Mouse (Mus musculus) megakaryocyte, embryonic 14.5 days (primary cell): ENCODE results near the gene Apobec4.

ENCODE experiments used
- FLI1 ChIP-seq: IDR thresholded peaks from 2 replicates; pipeline ENCODE4 v1.6.1; 2012; ENCODE audit warnings: low read length, inconsistent platforms, mixed read lengths
- GATA1 ChIP-seq: IDR thresholded peaks from 3 replicates; pipeline ENCODE4 v1.6.1; 2012; ENCODE audit warnings: mixed read lengths, low read length, inconsistent platforms, borderline replicate concordance

DNA sequence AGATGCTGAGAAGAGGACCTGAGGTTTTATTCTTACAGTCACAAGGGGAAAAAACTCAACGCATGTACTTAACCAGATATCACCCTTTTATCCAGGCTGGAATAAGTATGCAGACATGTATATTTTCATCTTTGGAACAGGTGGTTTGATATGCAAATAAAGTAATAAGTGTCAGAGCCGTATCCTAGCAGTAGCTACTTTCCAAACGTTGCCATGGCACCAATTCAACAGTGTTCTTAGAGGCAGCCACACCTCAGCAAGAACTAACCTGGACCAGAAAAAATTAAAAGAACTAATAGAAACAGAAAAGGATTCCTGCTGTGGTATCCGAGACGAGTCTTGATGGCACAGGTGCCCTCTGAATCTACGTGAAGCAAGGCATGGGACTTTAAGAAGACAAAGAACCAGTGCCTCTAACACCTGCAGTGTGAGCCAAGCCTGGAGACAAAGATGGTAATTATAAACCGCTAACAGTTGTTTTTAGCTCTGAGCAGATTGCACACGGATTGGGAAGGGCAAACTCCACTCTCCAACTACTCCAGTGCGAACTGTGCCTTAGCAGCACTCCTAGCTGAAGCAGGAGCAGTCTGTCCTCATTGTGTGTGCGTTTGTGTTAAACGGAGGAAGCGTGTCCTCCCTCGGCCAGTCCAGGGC, at the start of gene Apobec4:
- no peak for TF ChIP-seq GATA1
- TF ChIP-seq FLI1, result no peak
